Mouse (Mus musculus): ENCODE measurements at regions not wholly inside any gene's neighbourhood (a gene's known extent, or its start where the extent isn't known, plus 50 kb on each side); places are given as distances from the start of the nearest gene placed in this dataset.

- Histone ChIP-seq H3K27me3 (ENCODE audit: control insufficient read depth, insufficient read depth, low read length) (no peaks in the 10 kb centered on the region), H3K27ac (ENCODE audit: control insufficient read depth, insufficient read depth, low read length) (no peak overlapping the region), H3K4me1 (replicated peaks; ENCODE audit: control insufficient read depth, insufficient read depth, low read length) (no peaks in the 10 kb centered on the region), H3K36me3 (ENCODE audit: control insufficient read depth, insufficient read depth, low read length) (no peaks in the 10 kb centered on the region), H3K4me3 (ENCODE audit: control insufficient read depth, insufficient read depth, low read length) (no peak overlapping the region)
- DNase-seq, result no peak
- TF ChIP-seq POLR2A (IDR thresholded peaks at IDR 0.05; ENCODE audit: control insufficient read depth, extremely low read depth, insufficient read depth, low read length, poor library complexity) (no peak), CTCF (IDR thresholded peaks at IDR 0.05; ENCODE audit: borderline replicate concordance, control insufficient read depth, extremely low read depth, insufficient read depth, low read length, poor library complexity) (no peak)
- 92% methylated on average over 8 of the region's 8 CpGs for WGBS
These were observed 62.2 kb upstream of the Teddm2 start for GRCm38 (mm10) chr1:153962161-153962720.

GRCm38 (mm10) chr1:153963744-153964342 is 63.8 kb upstream of the Teddm2 start:
- Histone ChIP-seq H3K4me3 (ENCODE audit: control insufficient read depth, insufficient read depth, low read length) (no peak overlapping the region), H3K27me3 (ENCODE audit: control insufficient read depth, insufficient read depth, low read length) (no peaks in the 10 kb centered on the region), H3K36me3 (ENCODE audit: control insufficient read depth, insufficient read depth, low read length) (no peaks in the 10 kb centered on the region), H3K27ac (ENCODE audit: control insufficient read depth, insufficient read depth, low read length) (no peak overlapping the region), H3K4me1 (replicated peaks; ENCODE audit: control insufficient read depth, insufficient read depth, low read length) (no peaks in the 10 kb centered on the region)
- WGBS, result 84% methylated on average over 9 of the region's 9 CpGs
- no peak for DNase-seq
- no peak for TF ChIP-seq POLR2A (IDR thresholded peaks at IDR 0.05; ENCODE audit: control insufficient read depth, extremely low read depth, insufficient read depth, low read length, poor library complexity)
- no peak for TF ChIP-seq CTCF (IDR thresholded peaks at IDR 0.05; ENCODE audit: borderline replicate concordance, control insufficient read depth, extremely low read depth, insufficient read depth, low read length, poor library complexity)

GRCm38 (mm10) chr1:153969401-153969800 is 69.4 kb upstream of the Teddm2 start:
- DNase-seq, result no peak
- TF ChIP-seq CTCF (IDR thresholded peaks at IDR 0.05; ENCODE audit: borderline replicate concordance, control insufficient read depth, extremely low read depth, insufficient read depth, low read length, poor library complexity) (no peak), POLR2A (IDR thresholded peaks at IDR 0.05; ENCODE audit: control insufficient read depth, extremely low read depth, insufficient read depth, low read length, poor library complexity) (no peak)
- WGBS, result 81% methylated on average over 4 of the region's 4 CpGs
- Histone ChIP-seq H3K27ac (ENCODE audit: control insufficient read depth, insufficient read depth, low read length) (no peak overlapping the region), H3K4me3 (ENCODE audit: control insufficient read depth, insufficient read depth, low read length) (no peak overlapping the region), H3K27me3 (ENCODE audit: control insufficient read depth, insufficient read depth, low read length) (no peaks in the 10 kb centered on the region), H3K4me1 (replicated peaks; ENCODE audit: control insufficient read depth, insufficient read depth, low read length) (no peaks in the 10 kb centered on the region), H3K36me3 (ENCODE audit: control insufficient read depth, insufficient read depth, low read length) (no peaks in the 10 kb centered on the region)

- Histone ChIP-seq H3K27ac (ENCODE audit: control insufficient read depth, insufficient read depth, low read length) (no peak overlapping the region), H3K36me3 (ENCODE audit: control insufficient read depth, insufficient read depth, low read length) (no peaks in the 10 kb centered on the region), H3K4me1 (replicated peaks; ENCODE audit: control insufficient read depth, insufficient read depth, low read length) (no peaks in the 10 kb centered on the region), H3K27me3 (ENCODE audit: control insufficient read depth, insufficient read depth, low read length) (no peaks in the 10 kb centered on the region), H3K4me3 (ENCODE audit: control insufficient read depth, insufficient read depth, low read length) (no peak overlapping the region)
- no peak for DNase-seq
- TF ChIP-seq CTCF (IDR thresholded peaks at IDR 0.05; ENCODE audit: borderline replicate concordance, control insufficient read depth, extremely low read depth, insufficient read depth, low read length, poor library complexity) (no peak), POLR2A (IDR thresholded peaks at IDR 0.05; ENCODE audit: control insufficient read depth, extremely low read depth, insufficient read depth, low read length, poor library complexity) (no peak)
- WGBS, result 89% methylated on average over 1 of the region's 1 CpGs
These were observed 74.3 kb upstream of the Teddm2 start for GRCm38 (mm10) chr1:153974300-153974699.

- TF ChIP-seq POLR2A (IDR thresholded peaks at IDR 0.05; ENCODE audit: control insufficient read depth, extremely low read depth, insufficient read depth, low read length, poor library complexity) (no peak), CTCF (IDR thresholded peaks at IDR 0.05; ENCODE audit: borderline replicate concordance, control insufficient read depth, extremely low read depth, insufficient read depth, low read length, poor library complexity) (no peak)
- no peak for DNase-seq
- 86% methylated on average over 5 of the region's 5 CpGs for WGBS
- Histone ChIP-seq H3K36me3 (ENCODE audit: control insufficient read depth, insufficient read depth, low read length) (no peaks in the 10 kb centered on the region), H3K27ac (ENCODE audit: control insufficient read depth, insufficient read depth, low read length) (no peak overlapping the region), H3K27me3 (ENCODE audit: control insufficient read depth, insufficient read depth, low read length) (no peaks in the 10 kb centered on the region), H3K4me3 (ENCODE audit: control insufficient read depth, insufficient read depth, low read length) (no peak overlapping the region), H3K4me1 (replicated peaks; ENCODE audit: control insufficient read depth, insufficient read depth, low read length) (no peaks in the 10 kb centered on the region)
These were observed 78.1 kb upstream of the Teddm2 start for GRCm38 (mm10) chr1:153977963-153978726.

DNA sequence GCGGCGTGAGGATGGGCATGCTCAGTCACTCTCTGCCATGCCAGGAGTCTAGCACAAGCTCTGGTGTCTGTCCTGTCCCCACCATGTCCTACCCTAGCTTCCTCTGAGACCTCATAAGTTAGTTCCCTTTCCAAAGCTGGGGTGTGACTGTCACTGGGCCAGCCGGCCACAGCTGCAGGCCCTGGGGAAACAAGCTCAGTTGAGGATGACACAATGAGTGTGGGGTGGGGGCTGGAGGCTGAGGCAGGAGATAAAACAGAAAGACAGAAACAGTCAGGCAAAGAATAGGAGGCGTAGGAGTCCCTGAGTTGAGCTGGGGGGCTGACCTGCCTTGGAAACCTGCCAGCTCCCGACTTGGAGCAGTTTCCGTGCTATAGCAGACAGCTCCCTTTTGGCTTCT is 80.9 kb upstream of the Teddm2 start:
- no peak overlapping the region for H3K27ac ChIP-seq (ENCODE audit: control insufficient read depth, insufficient read depth, low read length)
- 66% methylated on average over 6 of the region's 6 CpGs for WGBS
- H3K36me3 ChIP-seq (ENCODE audit: control insufficient read depth, insufficient read depth, low read length), result no peaks in the 10 kb centered on the region
- H3K4me3 ChIP-seq (ENCODE audit: control insufficient read depth, insufficient read depth, low read length), result no peak overlapping the region
- TF ChIP-seq POLR2A (IDR thresholded peaks at IDR 0.05; ENCODE audit: control insufficient read depth, extremely low read depth, insufficient read depth, low read length, poor library complexity), result no peak
- H3K27me3 ChIP-seq (ENCODE audit: control insufficient read depth, insufficient read depth, low read length), result no peaks in the 10 kb centered on the region
- H3K4me1 ChIP-seq (replicated peaks; ENCODE audit: control insufficient read depth, insufficient read depth, low read length), result no peaks in the 10 kb centered on the region
- no peak for DNase-seq

Data from thymus, adult 2 months (tissue).